Mouse (Mus musculus): Measurements from ENCODE around the gene Tmem202. TPM values are rescaled to one million over a fixed set of nuclear protein-coding genes. Genes with fewer than 3 reads are reported as not detected.

Gene Tmem202
- 0.39 TPM in 1 of 2 replicates, not detected in the other for polyA plus RNA-seq (2014; fragmentation: Nextera tagmentation; extraction: Ambion mirVana)

- WGBS = under 1% methylated on average over 55 of the region's 55 CpGs
- peak; percentile 92 for ATAC-seq (ENCODE audit: insufficient number of reproducible peaks, insufficient read depth, low FRiP score, low read depth)
- peak within 1 kb of the TSS; percentile 80 for H3K4me2 ChIP-seq (replicated peaks; ENCODE audit: low read depth, low read length)
- no peaks in the 10 kb centered on the region for H3K9me3 ChIP-seq (ENCODE audit: control insufficient read depth, low read depth, low read length)
- H3K27ac ChIP-seq (ENCODE audit: low read length) = no peak within 1 kb of the TSS
- H3K36me3 ChIP-seq (ENCODE audit: control insufficient read depth, insufficient read depth, low read length) = no peaks in the 10 kb centered on the region
- H3K27me3 ChIP-seq (ENCODE audit: control insufficient read depth, insufficient read depth, low read length) = no peaks in the 10 kb centered on the region
- H3K4me3 ChIP-seq (ENCODE audit: low read depth, low read length) = peak within 1 kb of the TSS; percentile 71
- H3K9ac ChIP-seq (replicated peaks; ENCODE audit: low read depth, low read length) = peak within 1 kb of the TSS; percentile 43
- H3K4me1 ChIP-seq (ENCODE audit: control insufficient read depth, insufficient read depth, low read length) = peaks cover 6% of the 10 kb centered on the region
These were observed at the start of gene Tmem202, which contains the start of gene Hexa for GRCm38 (mm10) chr9:59539441-59540137. TSS of gene Tmem202 (minus strand) at chr9:59539847. TSS of gene Hexa (plus strand) at chr9:59539540.

- ATAC-seq (ENCODE audit: insufficient number of reproducible peaks, insufficient read depth, low FRiP score, low read depth) = no peak
These were observed 49.3 kb upstream of the Tmem202 start for GRCm38 (mm10) chr9:59588710-59589671.

GRCm38 (mm10) chr9:59588252-59588651, 48.6 kb upstream of the Tmem202 start:
- no peak for ATAC-seq (ENCODE audit: insufficient number of reproducible peaks, insufficient read depth, low FRiP score, low read depth)
- Histone ChIP-seq H3K4me3 (ENCODE audit: low read depth, low read length) (no peak overlapping the region), H3K4me1 (ENCODE audit: control insufficient read depth, insufficient read depth, low read length) (no peaks in the 10 kb centered on the region), H3K9ac (replicated peaks; ENCODE audit: low read depth, low read length) (no peak overlapping the region), H3K9me3 (ENCODE audit: control insufficient read depth, low read depth, low read length) (no peaks in the 10 kb centered on the region), H3K4me2 (replicated peaks; ENCODE audit: low read depth, low read length) (no peak overlapping the region), H3K27me3 (ENCODE audit: control insufficient read depth, insufficient read depth, low read length) (no peaks in the 10 kb centered on the region), H3K36me3 (ENCODE audit: control insufficient read depth, insufficient read depth, low read length) (no peaks in the 10 kb centered on the region), H3K27ac (ENCODE audit: low read length) (no peak overlapping the region)
- WGBS = 74% methylated on average over 5 of the region's 5 CpGs

More at GRCm38 (mm10) chr9:59588710-59589671, 49.3 kb upstream of the Tmem202 start:
- no peak overlapping the region for H3K4me3 ChIP-seq (ENCODE audit: low read depth, low read length)
- no peak overlapping the region for H3K27ac ChIP-seq (ENCODE audit: low read length)
- no peaks in the 10 kb centered on the region for H3K27me3 ChIP-seq (ENCODE audit: control insufficient read depth, insufficient read depth, low read length)
- H3K36me3 ChIP-seq (ENCODE audit: control insufficient read depth, insufficient read depth, low read length) = no peaks in the 10 kb centered on the region
- no peaks in the 10 kb centered on the region for H3K4me1 ChIP-seq (ENCODE audit: control insufficient read depth, insufficient read depth, low read length)
- no peak overlapping the region for H3K9ac ChIP-seq (replicated peaks; ENCODE audit: low read depth, low read length)
- 48% methylated on average over 12 of the region's 12 CpGs for WGBS
- no peaks in the 10 kb centered on the region for H3K9me3 ChIP-seq (ENCODE audit: control insufficient read depth, low read depth, low read length)
- no peak overlapping the region for H3K4me2 ChIP-seq (replicated peaks; ENCODE audit: low read depth, low read length)

DNA sequence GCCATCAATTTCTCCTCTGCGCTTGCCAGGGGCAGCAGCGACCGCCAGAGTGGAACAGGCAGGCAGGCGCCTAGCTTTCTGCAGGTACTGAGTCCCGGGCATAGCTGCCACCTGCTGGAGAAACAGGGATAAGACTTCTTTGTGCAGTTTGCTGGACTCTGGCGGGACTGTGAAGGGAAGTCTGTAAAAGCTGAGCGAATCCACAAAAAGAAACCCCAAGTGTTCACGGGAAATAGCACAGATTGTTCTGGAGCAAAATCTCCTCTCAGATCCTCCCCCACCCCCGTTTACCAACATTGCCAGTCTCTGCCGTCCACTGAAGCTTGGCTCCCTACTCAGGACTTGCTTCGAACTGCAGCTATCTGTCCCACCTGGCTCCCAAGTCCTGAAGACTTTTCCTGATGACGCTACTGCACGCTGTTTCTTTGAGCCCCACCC, 45.2 kb upstream of the Tmem202 start:
- WGBS = 5% methylated on average over 13 of the region's 13 CpGs
- H3K27ac ChIP-seq (ENCODE audit: low read length) = no peak overlapping the region
- H3K4me1 ChIP-seq (ENCODE audit: control insufficient read depth, insufficient read depth, low read length) = no peaks in the 10 kb centered on the region
- H3K9me3 ChIP-seq (ENCODE audit: control insufficient read depth, low read depth, low read length) = no peaks in the 10 kb centered on the region
- H3K4me2 ChIP-seq (replicated peaks; ENCODE audit: low read depth, low read length) = peak overlapping the region; percentile 52
- ATAC-seq (ENCODE audit: insufficient number of reproducible peaks, insufficient read depth, low FRiP score, low read depth) = peak; percentile 87
- no peak overlapping the region; the same call in 1 of the 2 replicates for H3K9ac ChIP-seq (replicated peaks; ENCODE audit: low read depth, low read length)
- peak overlapping the region; percentile 23 for H3K4me3 ChIP-seq (ENCODE audit: low read depth, low read length)
- no peaks in the 10 kb centered on the region for H3K36me3 ChIP-seq (ENCODE audit: control insufficient read depth, insufficient read depth, low read length)
- no peaks in the 10 kb centered on the region for H3K27me3 ChIP-seq (ENCODE audit: control insufficient read depth, insufficient read depth, low read length)

GRCm38 (mm10) chr9:59578505-59578867, 38.8 kb upstream of the Tmem202 start:
- Histone ChIP-seq H3K36me3 (ENCODE audit: control insufficient read depth, insufficient read depth, low read length) (no peaks in the 10 kb centered on the region), H3K4me2 (replicated peaks; ENCODE audit: low read depth, low read length) (peak overlapping the region; percentile 42), H3K4me3 (ENCODE audit: low read depth, low read length) (peak overlapping the region; percentile 21; the same call in 1 of the 2 replicates), H3K27me3 (ENCODE audit: control insufficient read depth, insufficient read depth, low read length) (peaks cover 5% of the 10 kb centered on the region; the same call in 1 of the 2 replicates), H3K9ac (replicated peaks; ENCODE audit: low read depth, low read length) (no peak overlapping the region), H3K4me1 (ENCODE audit: control insufficient read depth, insufficient read depth, low read length) (no peaks in the 10 kb centered on the region), H3K27ac (ENCODE audit: low read length) (no peak overlapping the region), H3K9me3 (ENCODE audit: control insufficient read depth, low read depth, low read length) (no peaks in the 10 kb centered on the region)
- 1% methylated on average over 20 of the region's 20 CpGs for WGBS
- no peak for ATAC-seq (ENCODE audit: insufficient number of reproducible peaks, insufficient read depth, low FRiP score, low read depth)

DNA sequence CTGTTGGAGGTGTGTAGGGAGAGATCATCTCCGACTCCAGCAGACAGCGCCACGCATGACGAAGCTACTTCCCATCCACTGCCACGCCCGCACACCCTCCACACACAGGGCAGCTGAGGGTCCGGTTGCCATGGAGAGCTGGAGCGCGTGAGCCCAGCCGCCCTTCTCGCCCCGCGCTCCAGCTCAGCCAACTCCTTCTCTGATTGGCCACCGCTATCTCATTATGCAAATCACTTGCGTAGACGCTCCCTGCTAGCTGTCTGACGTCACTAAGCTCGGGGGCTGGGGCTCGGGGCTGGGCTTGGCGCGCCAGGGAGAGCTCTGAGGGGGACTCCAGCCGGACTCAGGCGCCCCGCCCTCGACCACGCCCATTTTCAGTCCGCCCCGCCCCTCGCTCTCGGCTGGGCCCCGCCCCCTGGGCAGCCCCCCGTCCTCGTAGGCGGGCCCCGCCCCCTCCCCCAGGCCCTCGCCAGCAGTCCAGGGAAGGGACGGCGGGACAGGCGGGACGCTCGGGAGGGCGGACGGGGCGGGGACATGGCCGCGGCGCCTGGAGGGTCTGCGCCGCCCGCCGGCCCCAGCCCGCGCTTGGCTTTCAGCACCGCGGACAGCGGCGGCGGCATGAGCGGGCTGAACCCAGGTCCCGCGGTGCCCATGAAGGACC, 38.3 kb upstream of the Tmem202 start, which contains the start of gene Celf6:
TSS of gene Celf6 (plus strand) at position 74 of the 661 bp plus-strand sequence.
- Histone ChIP-seq H3K36me3 (ENCODE audit: control insufficient read depth, insufficient read depth, low read length) (no peaks in the 10 kb centered on the region), H3K4me3 (ENCODE audit: low read depth, low read length) (peak within 1 kb of the TSS; percentile 21), H3K27me3 (ENCODE audit: control insufficient read depth, insufficient read depth, low read length) (peaks cover 5% of the 10 kb centered on the region; the same call in 1 of the 2 replicates), H3K27ac (ENCODE audit: low read length) (no peak within 1 kb of the TSS), H3K4me1 (ENCODE audit: control insufficient read depth, insufficient read depth, low read length) (no peaks in the 10 kb centered on the region), H3K9ac (replicated peaks; ENCODE audit: low read depth, low read length) (no peak within 1 kb of the TSS), H3K9me3 (ENCODE audit: control insufficient read depth, low read depth, low read length) (no peaks in the 10 kb centered on the region), H3K4me2 (replicated peaks; ENCODE audit: low read depth, low read length) (peak within 1 kb of the TSS; percentile 42)
- peak; percentile 98 for ATAC-seq (ENCODE audit: insufficient number of reproducible peaks, insufficient read depth, low FRiP score, low read depth)
- 1% methylated on average over 54 of the region's 61 CpGs for WGBS

DNA sequence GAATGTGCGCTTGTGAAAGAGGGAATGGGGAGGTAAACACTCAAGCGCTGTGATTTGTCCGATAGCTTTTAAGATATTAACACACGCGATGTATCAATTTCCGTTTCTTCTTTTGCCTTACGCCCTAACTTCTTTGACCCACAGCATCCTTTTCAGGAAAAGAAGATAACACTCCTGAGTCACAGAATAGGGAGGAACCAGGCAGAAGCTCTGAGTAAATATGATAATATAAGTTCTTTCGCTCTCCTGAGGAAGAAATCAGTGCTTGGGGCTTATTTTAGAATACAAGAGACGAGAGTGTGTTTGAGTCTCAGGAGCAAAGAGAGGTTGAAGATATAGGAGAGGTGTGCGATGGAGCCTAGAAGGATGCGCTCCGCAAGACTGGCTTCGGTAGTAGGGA, 37.8 kb upstream of the Tmem202 start:
- ATAC-seq (ENCODE audit: insufficient number of reproducible peaks, insufficient read depth, low FRiP score, low read depth) = no peak
- H3K9me3 ChIP-seq (ENCODE audit: control insufficient read depth, low read depth, low read length) = no peaks in the 10 kb centered on the region
- peak overlapping the region; percentile 21 for H3K4me3 ChIP-seq (ENCODE audit: low read depth, low read length)
- peak overlapping the region; percentile 42 for H3K4me2 ChIP-seq (replicated peaks; ENCODE audit: low read depth, low read length)
- H3K27me3 ChIP-seq (ENCODE audit: control insufficient read depth, insufficient read depth, low read length) = peaks cover 5% of the 10 kb centered on the region; the same call in 1 of the 2 replicates
- no peak overlapping the region for H3K27ac ChIP-seq (ENCODE audit: low read length)
- H3K4me1 ChIP-seq (ENCODE audit: control insufficient read depth, insufficient read depth, low read length) = no peaks in the 10 kb centered on the region
- H3K9ac ChIP-seq (replicated peaks; ENCODE audit: low read depth, low read length) = no peak overlapping the region
- no peaks in the 10 kb centered on the region for H3K36me3 ChIP-seq (ENCODE audit: control insufficient read depth, insufficient read depth, low read length)
- WGBS = 14% methylated on average over 13 of the region's 13 CpGs

DNA sequence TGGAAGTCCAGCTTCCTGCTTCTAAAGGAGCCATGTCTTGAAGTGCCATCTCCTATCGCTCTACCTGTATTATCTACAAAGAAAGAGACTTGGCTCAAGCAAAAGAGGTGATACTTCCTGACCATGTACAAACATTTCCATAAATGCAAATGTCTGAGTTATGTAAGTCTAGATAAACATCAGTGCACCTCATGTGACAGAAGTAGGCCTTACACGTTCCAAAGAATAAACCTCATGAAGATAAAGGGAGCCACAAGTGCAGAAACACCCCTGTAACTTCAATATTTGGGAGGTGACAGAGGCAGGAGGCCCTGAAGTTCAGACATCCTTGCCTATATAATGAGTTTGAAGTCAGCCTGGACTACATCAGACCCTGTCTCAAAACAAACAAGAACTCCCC, 32.2 kb upstream of the Tmem202 start:
- H3K27ac ChIP-seq (ENCODE audit: low read length) = no peak overlapping the region
- 68% methylated on average over 2 of the region's 2 CpGs for WGBS
- peaks cover 3% of the 10 kb centered on the region; the same call in 1 of the 2 replicates for H3K27me3 ChIP-seq (ENCODE audit: control insufficient read depth, insufficient read depth, low read length)
- H3K4me2 ChIP-seq (replicated peaks; ENCODE audit: low read depth, low read length) = no peak overlapping the region
- no peaks in the 10 kb centered on the region for H3K4me1 ChIP-seq (ENCODE audit: control insufficient read depth, insufficient read depth, low read length)
- H3K9me3 ChIP-seq (ENCODE audit: control insufficient read depth, low read depth, low read length) = no peaks in the 10 kb centered on the region
- no peak overlapping the region for H3K4me3 ChIP-seq (ENCODE audit: low read depth, low read length)
- H3K36me3 ChIP-seq (ENCODE audit: control insufficient read depth, insufficient read depth, low read length) = no peaks in the 10 kb centered on the region
- no peak overlapping the region for H3K9ac ChIP-seq (replicated peaks; ENCODE audit: low read depth, low read length)
- ATAC-seq (ENCODE audit: insufficient number of reproducible peaks, insufficient read depth, low FRiP score, low read depth) = no peak

All from stomach, embryonic 14.5 days (tissue).